Mouse (Mus musculus) ES-E14 (cell line): ENCODE measurements at regions not wholly inside any gene's neighbourhood (a gene's known extent, or its start where the extent isn't known, plus 50 kb on each side); places are given as distances from the start of the nearest gene placed in this dataset.

ENCODE experiments used
- DNase-seq: peaks from one replicate; pipeline ENCODE4 v3.0.0-alpha.2; 2013; ENCODE audit warnings: low read depth, low spot score
- H3K27ac ChIP-seq: 2 replicates; pipeline ENCODE4 v1.5.1; 2012; ENCODE audit warnings: low read depth, mild to moderate bottlenecking, low read length, moderate library complexity, mixed read lengths; ENCODE audit not compliant: poor library complexity, insufficient read depth, severe bottlenecking
- H3K36me3 ChIP-seq: 2 replicates; pipeline ENCODE4 v1.6.1; 2012; ENCODE audit warnings: mild to moderate bottlenecking, low read length, moderate library complexity, mixed read lengths; ENCODE audit not compliant: control insufficient read depth, poor library complexity, insufficient read depth, severe bottlenecking
- H3K4me1 ChIP-seq, 2 experiments: fragments of 150-350 bp in 1 of 2; sonication (generic) in 1 of 2; 2 replicates each; pipeline ENCODE4 v1.6.1; 2012; ENCODE audit warnings: low read length in 2 of 2, mild to moderate bottlenecking in 1 of 2, mixed read lengths in 1 of 2; ENCODE audit not compliant: control insufficient read depth in 2 of 2, insufficient read depth in 2 of 2, poor library complexity in 1 of 2
- H3K4me3 ChIP-seq, 2 experiments: fragments of 150-350 bp in 1 of 2; sonication (generic) in 1 of 2; 2 replicates each; pipeline ENCODE4 v1.5.1; 2012; ENCODE audit warnings: low read length in 2 of 2, low read depth in 1 of 2, mild to moderate bottlenecking in 1 of 2, mixed read lengths in 1 of 2; ENCODE audit not compliant: insufficient read depth in 1 of 2, poor library complexity in 1 of 2, severe bottlenecking in 1 of 2
- H3K9ac ChIP-seq: 2 replicates; pipeline ENCODE4 v1.6.1; 2012; ENCODE audit warnings: low read depth, mild to moderate bottlenecking, low read length, mixed read lengths; ENCODE audit not compliant: poor library complexity, insufficient read depth, severe bottlenecking
- H3K9me3 ChIP-seq: fragments of 150-350 bp; sonication (generic); 2 replicates; pipeline ENCODE4 v1.6.1; 2012; ENCODE audit warnings: low read depth, mild to moderate bottlenecking, low read length; ENCODE audit not compliant: control insufficient read depth, insufficient read depth
- CHD2 ChIP-seq: IDR thresholded peaks from 2 replicates; pipeline ENCODE4 v1.6.1; 2014; ENCODE audit warnings: mild to moderate bottlenecking, low read depth, low read length, inconsistent platforms
- HCFC1 ChIP-seq: IDR thresholded peaks from 2 replicates; pipeline ENCODE4 v1.6.1; 2012; ENCODE audit warnings: low read length, inconsistent platforms, borderline replicate concordance; ENCODE audit not compliant: insufficient read depth
- MAFK ChIP-seq: IDR thresholded peaks from 2 replicates; pipeline ENCODE4 v1.6.1; 2014; ENCODE audit warnings: mild to moderate bottlenecking, low read depth, low read length, inconsistent platforms; ENCODE audit not compliant: insufficient read depth
- ZC3H11A ChIP-seq: IDR thresholded peaks from 2 replicates; pipeline ENCODE4 v1.6.1; 2012; ENCODE audit warnings: low read depth, mild to moderate bottlenecking, inconsistent platforms, low read length, borderline replicate concordance
- ZNF384 ChIP-seq: IDR thresholded peaks from 2 replicates; pipeline ENCODE4 v1.6.1; 2012; ENCODE audit warnings: low read depth, low read length, inconsistent platforms
- in situ Hi-C, 2 experiments: fragments of 600-800 bp; cut with MboI; formaldehyde crosslinking; loops; one replicate each; pipeline ENCODE4 v1.15.1; 2025; ENCODE audit warnings: low sequenced_read_pairs in 2 of 2, inconsistent platforms in 1 of 2; ENCODE audit not compliant: unreplicated experiment in 2 of 2

DNA sequence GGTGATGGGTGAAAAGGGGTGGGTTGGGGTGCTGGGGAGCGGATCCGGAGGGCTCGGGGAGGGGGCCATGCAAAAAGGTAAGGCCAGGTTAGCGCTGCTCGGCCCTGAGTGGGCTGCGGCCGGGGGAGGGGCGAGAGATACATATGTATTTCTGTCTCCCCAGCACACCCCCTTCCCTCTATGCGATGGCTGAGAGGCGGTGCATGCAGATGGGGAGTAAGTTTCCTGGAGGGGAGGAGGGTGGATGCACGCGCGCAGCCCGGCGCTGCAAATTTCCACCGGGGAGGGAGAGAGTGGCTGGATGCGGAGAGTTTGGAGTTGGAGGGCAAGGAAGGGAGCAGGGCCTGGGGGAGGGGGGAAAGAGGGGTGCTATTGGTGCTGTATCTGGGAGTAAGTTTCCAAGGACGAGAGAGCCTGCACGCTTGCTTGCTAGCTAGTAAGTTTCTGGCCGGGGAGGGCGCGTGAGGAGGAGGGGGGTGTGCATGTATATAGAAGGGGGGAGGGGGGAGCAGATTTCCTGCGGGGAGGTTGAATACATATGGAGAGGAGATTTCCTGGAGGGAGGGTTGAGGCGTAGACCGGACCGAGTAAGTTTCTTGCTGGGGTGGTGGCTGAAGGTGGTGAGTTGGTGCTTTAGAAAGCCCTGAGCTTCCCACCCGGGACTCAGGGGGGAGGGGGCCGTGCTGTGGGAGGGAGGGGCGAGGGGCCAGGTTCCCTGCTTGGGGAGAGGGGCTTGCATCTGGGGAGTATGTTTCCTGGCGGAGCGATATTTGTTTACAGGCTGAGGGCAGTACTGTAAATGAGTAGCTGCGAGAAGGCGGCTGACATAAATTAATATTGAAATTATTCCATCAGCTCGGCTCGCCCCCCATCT lies 130.8 kb upstream of the Ubr2 start:
- Histone ChIP-seq H3K9ac (peak overlapping the region; percentile 69), H3K36me3 (no peaks in the 10 kb centered on the region), H3K4me3 (peak overlapping the region; percentile 79 to 87), H3K4me1 (peaks cover 5 to 27% of the 10 kb centered on the region in 2 experiments), H3K9me3 (no peaks in the 10 kb centered on the region), H3K27ac (peak overlapping the region; percentile 88)
- in situ Hi-C loops, result no loop called here
- DNase-seq, result peak; percentile 48
- TF ChIP-seq ZNF384 (no peak), MAFK (no peak), CHD2 (no peak), HCFC1 (no peak), ZC3H11A (no peak)

GRCm38 (mm10) chr17:47140241-47140968 lies 130.0 kb upstream of the Ubr2 start:
- Histone ChIP-seq H3K9ac (peak overlapping the region; percentile 73), H3K4me1 (peaks cover 5 to 22% of the 10 kb centered on the region in 2 experiments), H3K4me3 (peak overlapping the region; percentile 79 to 87), H3K9me3 (no peaks in the 10 kb centered on the region), H3K36me3 (no peaks in the 10 kb centered on the region), H3K27ac (peak overlapping the region; percentile 88)
- peak; percentile 96 for TF ChIP-seq ZNF384
- 0 out of 2 replicates have a peak, but pooled peaks have one; percentile 17 for TF ChIP-seq MAFK
- TF ChIP-seq CHD2, result no peak
- no peak for DNase-seq
- in situ Hi-C loops, result no loop called here

DNA sequence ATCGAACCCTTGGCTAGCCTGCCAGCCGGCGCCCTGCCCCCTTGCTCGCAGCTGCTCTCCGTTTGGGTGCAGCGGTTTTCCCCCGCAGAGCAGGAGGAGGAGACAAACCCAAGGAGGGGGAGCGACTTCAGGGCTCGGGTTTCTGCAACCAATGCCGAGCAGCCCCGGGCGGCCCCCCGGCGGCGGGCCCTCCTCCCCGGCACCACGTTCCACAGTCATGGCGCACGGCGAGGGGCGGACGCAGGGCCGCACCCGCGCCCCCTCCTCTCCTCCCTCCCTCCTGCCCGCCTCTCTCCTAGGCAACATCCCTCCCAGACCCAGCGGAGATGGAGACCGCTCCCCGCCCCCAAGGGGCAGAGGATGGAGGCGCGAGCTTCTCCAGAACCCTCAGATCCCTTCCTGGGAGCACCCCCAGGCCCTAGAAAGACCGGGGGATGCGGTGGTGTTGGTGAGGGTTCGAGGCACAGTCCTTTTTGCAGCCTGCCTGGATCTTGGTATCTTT lies 129.4 kb upstream of the Ubr2 start:
- in situ Hi-C loops, result no loop called here
- H3K9me3 ChIP-seq, result no peaks in the 10 kb centered on the region
- TF ChIP-seq HCFC1 (no peak), MAFK (no peak), ZC3H11A (no peak), CHD2 (no peak), ZNF384 (0 out of 2 replicates have a peak, but pooled peaks have one; percentile 9)
- H3K36me3 ChIP-seq, result no peaks in the 10 kb centered on the region
- peak overlapping the region; percentile 79 to 87 for H3K4me3 ChIP-seq
- H3K4me1 ChIP-seq, result peaks cover 5 to 22% of the 10 kb centered on the region in 2 experiments
- DNase-seq, result peak; percentile 85
- peak overlapping the region; percentile 88 for H3K27ac ChIP-seq
- peak overlapping the region; percentile 73 for H3K9ac ChIP-seq

DNA sequence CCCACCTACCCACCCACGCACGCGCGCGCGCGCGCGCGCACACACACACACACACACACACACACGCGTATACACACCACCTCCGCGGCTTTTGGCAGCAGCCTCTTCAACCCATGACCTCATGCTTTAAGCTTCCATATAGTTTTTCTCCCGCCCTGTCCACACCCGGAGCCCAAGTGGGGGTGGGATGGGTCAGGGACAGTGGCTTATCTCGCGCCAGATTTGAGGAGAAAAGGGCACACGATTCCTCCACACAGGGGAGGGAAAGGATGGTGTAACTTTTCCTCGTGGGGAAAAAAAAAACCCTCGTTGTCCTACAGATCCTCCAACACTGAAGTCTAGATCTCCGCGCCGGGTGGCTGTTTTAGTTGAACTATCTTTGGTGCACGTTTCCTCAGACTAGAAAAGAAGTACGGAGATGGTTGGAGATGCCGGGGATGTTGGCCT lies 128.8 kb upstream of the Ubr2 start:
- H3K4me3 ChIP-seq, result peak overlapping the region; percentile 79 to 87
- no peak for DNase-seq
- H3K9ac ChIP-seq, result peak overlapping the region; percentile 48; the same call in 1 of the 2 replicates
- H3K27ac ChIP-seq, result peak overlapping the region; percentile 41; the same call in 1 of the 2 replicates
- H3K36me3 ChIP-seq, result no peaks in the 10 kb centered on the region
- TF ChIP-seq HCFC1 (no peak), ZC3H11A (no peak), MAFK (no peak), ZNF384 (no peak), CHD2 (no peak)
- no peaks in the 10 kb centered on the region for H3K9me3 ChIP-seq
- in situ Hi-C loops, result no loop called here
- H3K4me1 ChIP-seq, result peaks cover 9 to 25% of the 10 kb centered on the region in 2 experiments
